Mouse (Mus musculus) cortical plate, adult 2 months (tissue): ENCODE data around the gene Parva.

Experiments
- CTCF ChIP-seq: fragments of 200-500 bp; IDR thresholded peaks from 2 replicates; pipeline ENCODE4 v1.5.1; 2011; ENCODE audit warnings: mild to moderate bottlenecking, control low read depth, low read length; ENCODE audit not compliant: insufficient read depth; ENCODE audit errors: extremely low read depth
- POLR2A ChIP-seq: fragments of 200-500 bp; IDR thresholded peaks from 2 replicates; pipeline ENCODE4 v1.6.1; 2011; ENCODE audit warnings: mild to moderate bottlenecking, low read length, control low read depth; ENCODE audit not compliant: insufficient read depth; ENCODE audit errors: extremely low read depth

- TF ChIP-seq CTCF (no peak), POLR2A (no peak)
Observed at GRCm38 (mm10) chr7:112463074-112463473, 35.8 kb downstream of the Parva start.
